Mouse (Mus musculus) bone marrow macrophage, adult 2 months (primary cell): ENCODE results near the gene Adm. TPM values are rescaled to one million over a fixed set of nuclear protein-coding genes. Genes with fewer than 3 reads are reported as not detected.

Source experiments
- H3K27ac ChIP-seq: 2 replicates; pipeline ENCODE4 v1.5.1; 2012; ENCODE audit warnings: low read depth, low read length; ENCODE audit not compliant: insufficient read depth
- H3K4me1 ChIP-seq: 2 replicates; pipeline ENCODE4 v1.6.1; 2012; ENCODE audit warnings: low read length; ENCODE audit not compliant: control insufficient read depth, insufficient read depth
- H3K4me3 ChIP-seq: 2 replicates; pipeline ENCODE4 v1.5.1; 2012; ENCODE audit warnings: mild to moderate bottlenecking, low read length, moderate library complexity; ENCODE audit not compliant: insufficient read depth
- CTCF ChIP-seq: IDR thresholded peaks from 2 replicates; pipeline ENCODE4 v1.5.1; 2012; ENCODE audit warnings: low read depth, mild to moderate bottlenecking, low read length, moderate library complexity
- POLR2A ChIP-seq: IDR thresholded peaks from 2 replicates; pipeline ENCODE4 v1.6.1; 2012; ENCODE audit warnings: mild to moderate bottlenecking, low read depth, low read length, borderline replicate concordance
- polyA plus RNA-seq: library from polyadenylated mRNA; stranded (reverse); fragments of >200 nt; gene quantifications from 2 replicates; pipeline ENCODE4 v1.2.4, GENCODE M21; 2012; ENCODE audit not compliant: missing spikeins, insufficient read depth, insufficient read length

Gene Adm
- polyA plus RNA-seq, 1 experiment = not detected

- H3K27ac ChIP-seq = no peak overlapping the region
- TF ChIP-seq POLR2A (no peak), CTCF (no peak)
- H3K4me3 ChIP-seq = no peak overlapping the region
- no peaks in the 10 kb centered on the region; the same call in 1 of the 2 replicates for H3K4me1 ChIP-seq
These were observed 28.5 kb downstream of the Adm start for GRCm38 (mm10) chr7:110655966-110656365.

- Histone ChIP-seq H3K27ac (no peak overlapping the region), H3K4me3 (no peak overlapping the region), H3K4me1 (no peaks in the 10 kb centered on the region; the same call in 1 of the 2 replicates)
- TF ChIP-seq CTCF (no peak), POLR2A (no peak)
These were observed 31.0 kb downstream of the Adm start for GRCm38 (mm10) chr7:110658378-110658928.

- TF ChIP-seq POLR2A = no peak
- Histone ChIP-seq H3K4me1 (peaks cover 21% of the 10 kb centered on the region), H3K4me3 (no peak overlapping the region), H3K27ac (no peak overlapping the region)
These were observed 39.1 kb downstream of the Adm start for GRCm38 (mm10) chr7:110666537-110666936.

GRCm38 (mm10) chr7:110668247-110668646 lies 40.8 kb downstream of the Adm start:
- Histone ChIP-seq H3K27ac (no peak overlapping the region), H3K4me3 (no peak overlapping the region), H3K4me1 (peaks cover 24% of the 10 kb centered on the region)
- TF ChIP-seq POLR2A (no peak), CTCF (no peak)

GRCm38 (mm10) chr7:110668756-110669155 lies 41.3 kb downstream of the Adm start:
- Histone ChIP-seq H3K4me3 (no peak overlapping the region), H3K27ac (no peak overlapping the region), H3K4me1 (peaks cover 24% of the 10 kb centered on the region)
- TF ChIP-seq CTCF (no peak), POLR2A (no peak)

- TF ChIP-seq POLR2A (no peak), CTCF (no peak)
- peaks cover 24% of the 10 kb centered on the region for H3K4me1 ChIP-seq
- H3K27ac ChIP-seq = no peak overlapping the region
- H3K4me3 ChIP-seq = no peak overlapping the region
These were observed 43.7 kb downstream of the Adm start for GRCm38 (mm10) chr7:110671121-110671680.

Other genes starting within 250 kb of the Adm start
- 48.1 and 49.9 TPM in 2 replicates for gene Sbf2, start 12.7 kb upstream of the Adm start, polyA plus RNA-seq
- gene Ampd3, start 140.5 kb downstream of the Adm start, polyA plus RNA-seq = 43.3 and 44.5 TPM in 2 replicates
- gene Rnf141, start 216.8 kb downstream of the Adm start, polyA plus RNA-seq = 40.9 and 48.6 TPM in 2 replicates
- gene Lyve1, start 235.6 kb downstream of the Adm start, polyA plus RNA-seq = not detected in 2 replicates